Mouse (Mus musculus) gastrocnemius, postnatal 10 days (tissue): Measurements from ENCODE around the gene Tex264. TPM values are rescaled to one million over a fixed set of nuclear protein-coding genes. Genes with fewer than 3 reads are reported as not detected.
A peak's percentile ranks its signal among the peaks of the same experiment; 100 is the strongest.

Experiments used
- DNase-seq: peaks from one replicate; pipeline ENCODE4 v3.0.0; 2021; ENCODE audit warnings: mixed read lengths
- long read RNA-seq, 2 experiments: library from polyadenylated mRNA; stranded (forward); transcript quantifications; one replicate each; pipeline ENCODE4 v2.0.0; 2021
- total RNA-seq, 2 experiments: library from RNA; stranded (reverse); gene quantifications; 2 replicates each; pipeline ENCODE4 v1.2.3; 2021

The Tex264 gene
- 10 to 100 TPM; 18.9 to 21.7 TPM for total RNA-seq
- long read RNA-seq, experiment 1, transcript Tex264-202 (6 exons, 1,896 nt) = major isoform, 8 of 25 reads
- long read RNA-seq, experiment 1, transcript Tex264-201 (6 exons, 1,391 nt) = major isoform, 8 of 25 reads
- long read RNA-seq, experiment 1, partial matches to known transcripts = 2 of 25 reads
- long read RNA-seq, experiment 1, other reads (novel, unspliced or antisense) = 3 of 25 reads
- long read RNA-seq, experiment 2, transcript Tex264-201 (6 exons, 1,391 nt) = major isoform, 11 of 18 reads
- long read RNA-seq, experiment 2, partial matches to known transcripts = 0 of 18 reads
- long read RNA-seq, experiment 2, other reads (novel, unspliced or antisense) = 0 of 18 reads

GRCm38 (mm10) chr9:106685249-106686101, at the start of gene Tex264:
TSS of gene Tex264 (minus strand) at chr9:106685927.
- DNase-seq = peak; percentile 79

DNA sequence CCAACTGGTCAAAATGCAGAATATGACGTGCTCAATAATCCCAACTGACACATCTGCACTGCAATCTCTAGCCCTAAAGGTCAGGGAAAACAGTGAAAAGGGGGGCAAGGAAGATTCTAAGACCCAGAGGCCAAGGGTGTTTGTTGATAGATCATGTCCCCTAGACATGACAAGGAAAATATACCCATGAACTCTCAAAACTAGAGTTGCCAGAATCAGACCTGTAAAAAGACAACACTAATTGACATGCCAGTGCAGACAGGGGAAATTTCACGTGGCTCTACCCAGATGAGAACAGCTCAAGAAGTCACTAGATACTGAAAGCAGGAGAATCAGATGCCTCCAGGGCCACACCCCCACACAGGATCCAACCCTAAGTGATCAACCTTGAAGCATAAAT, 48.0 kb upstream of the Tex264 start:
- DNase-seq = no peak

GRCm38 (mm10) chr9:106729416-106729815, 43.7 kb upstream of the Tex264 start:
- no peak for DNase-seq

- DNase-seq = no peak
These were observed 41.2 kb upstream of the Tex264 start for GRCm38 (mm10) chr9:106726891-106727290.

DNA sequence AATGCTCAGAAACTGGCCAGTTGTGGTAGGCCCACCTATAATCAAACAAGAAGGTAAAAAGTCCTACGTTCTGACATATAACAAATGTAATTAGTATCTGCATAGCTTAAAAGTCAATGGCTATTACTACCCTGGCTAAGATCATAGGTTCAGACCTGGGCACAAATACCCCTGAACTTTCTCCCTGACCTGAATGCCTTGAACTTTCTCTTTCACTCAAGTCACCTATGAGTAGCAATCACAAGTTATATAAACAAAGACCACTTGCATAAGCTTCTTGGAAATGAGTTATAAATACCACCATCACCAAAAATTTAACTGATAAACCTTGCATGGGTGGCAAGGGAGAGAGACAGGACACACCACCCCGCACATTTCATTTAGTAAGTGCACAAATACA, 39.7 kb upstream of the Tex264 start:
- DNase-seq = no peak

DNA sequence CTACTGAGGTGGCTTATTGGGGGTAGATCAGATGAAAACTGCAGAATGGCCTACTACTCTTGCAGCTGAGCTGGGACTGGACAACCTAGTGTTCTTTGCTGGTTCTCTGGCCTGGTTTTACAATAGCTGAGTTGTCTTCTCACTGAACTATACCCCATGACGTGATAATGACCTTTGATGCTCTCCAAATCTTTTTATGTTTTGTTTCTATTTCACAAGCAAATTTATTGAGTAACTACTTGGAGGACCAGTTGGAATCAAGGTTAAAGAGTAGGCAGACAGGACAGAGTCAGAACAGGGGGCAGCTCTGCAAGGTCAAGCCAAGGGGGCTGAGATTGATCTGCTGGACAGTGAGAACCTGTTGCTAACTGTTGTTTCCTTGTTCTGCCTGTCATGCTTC, 39.1 kb upstream of the Tex264 start:
- no peak for DNase-seq

- no peak for DNase-seq
These were observed 31.0 kb upstream of the Tex264 start for GRCm38 (mm10) chr9:106716729-106717128.

DNA sequence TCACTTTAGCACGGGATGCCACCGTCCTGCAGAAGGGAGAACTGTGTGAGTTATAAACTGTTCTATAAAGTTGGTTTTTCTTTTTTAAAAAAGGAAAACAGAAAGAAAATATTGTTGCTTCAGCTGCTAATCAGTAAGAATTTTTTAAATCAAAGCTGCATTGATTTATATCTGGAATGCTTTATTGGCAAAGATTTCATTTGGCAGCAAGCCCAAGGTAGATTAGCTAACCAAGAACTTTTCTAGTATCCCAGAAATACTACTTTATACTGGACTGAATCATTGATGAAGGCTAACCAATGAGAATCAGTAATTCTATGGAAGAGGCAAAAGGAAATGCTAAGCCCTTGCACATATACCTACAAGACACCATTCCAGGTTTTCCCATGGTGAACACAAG, 30.5 kb upstream of the Tex264 start:
- no peak for DNase-seq

- DNase-seq = no peak
These were observed 26.7 kb upstream of the Tex264 start for GRCm38 (mm10) chr9:106712470-106712869.

DNA sequence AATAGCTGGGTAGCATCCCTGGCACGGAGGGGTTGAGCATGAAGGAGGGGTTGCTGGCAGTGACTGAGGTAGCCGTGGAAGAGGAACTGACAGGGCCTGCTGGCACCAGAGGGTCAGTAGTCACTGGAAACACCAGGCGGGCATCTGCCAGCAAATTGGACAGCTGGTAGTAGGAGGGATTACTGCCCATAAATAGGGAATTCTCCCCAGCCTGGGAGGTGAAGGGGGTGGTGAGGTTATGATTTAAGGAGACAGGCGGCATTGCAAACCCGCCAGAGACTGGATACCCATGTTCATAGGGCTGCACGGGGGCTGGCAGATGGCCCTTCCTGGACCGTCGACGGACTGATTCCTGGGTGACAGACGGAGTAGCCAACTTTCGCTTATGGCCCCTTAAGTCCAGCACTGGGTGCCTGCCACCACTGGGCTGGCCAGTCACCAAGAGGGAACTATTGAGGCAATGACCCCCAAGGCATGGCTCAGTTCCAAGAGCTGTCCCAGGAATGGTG, 7.3 kb upstream of the Tex264 start:
- peak; percentile 44 for DNase-seq

DNA sequence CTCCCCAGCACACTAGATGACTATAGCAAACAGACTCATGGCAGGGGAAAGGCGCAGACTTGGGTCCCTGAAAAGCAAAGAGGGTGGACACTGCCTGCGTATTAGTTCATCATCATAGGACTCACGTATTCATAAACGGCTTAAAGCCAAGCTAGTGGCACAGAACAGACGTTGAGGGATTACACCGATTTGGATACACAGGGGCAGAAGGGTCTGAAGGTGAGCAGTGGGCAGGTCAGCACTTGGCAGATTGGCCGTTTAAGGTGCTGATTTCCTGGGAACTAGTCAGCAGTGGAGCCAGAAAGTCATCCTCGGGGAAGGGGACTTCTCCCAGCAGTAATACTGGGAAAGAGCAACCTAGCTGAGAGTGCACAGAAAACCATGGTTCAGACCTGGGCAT, 3.1 kb upstream of the Tex264 start:
- no peak for DNase-seq

- peak; percentile 69 for DNase-seq
These were observed 1.4 kb upstream of the Tex264 start for GRCm38 (mm10) chr9:106686983-106687650.

GRCm38 (mm10) chr9:106684918-106685248, 844 bp downstream of the Tex264 start:
- no peak for DNase-seq

DNA sequence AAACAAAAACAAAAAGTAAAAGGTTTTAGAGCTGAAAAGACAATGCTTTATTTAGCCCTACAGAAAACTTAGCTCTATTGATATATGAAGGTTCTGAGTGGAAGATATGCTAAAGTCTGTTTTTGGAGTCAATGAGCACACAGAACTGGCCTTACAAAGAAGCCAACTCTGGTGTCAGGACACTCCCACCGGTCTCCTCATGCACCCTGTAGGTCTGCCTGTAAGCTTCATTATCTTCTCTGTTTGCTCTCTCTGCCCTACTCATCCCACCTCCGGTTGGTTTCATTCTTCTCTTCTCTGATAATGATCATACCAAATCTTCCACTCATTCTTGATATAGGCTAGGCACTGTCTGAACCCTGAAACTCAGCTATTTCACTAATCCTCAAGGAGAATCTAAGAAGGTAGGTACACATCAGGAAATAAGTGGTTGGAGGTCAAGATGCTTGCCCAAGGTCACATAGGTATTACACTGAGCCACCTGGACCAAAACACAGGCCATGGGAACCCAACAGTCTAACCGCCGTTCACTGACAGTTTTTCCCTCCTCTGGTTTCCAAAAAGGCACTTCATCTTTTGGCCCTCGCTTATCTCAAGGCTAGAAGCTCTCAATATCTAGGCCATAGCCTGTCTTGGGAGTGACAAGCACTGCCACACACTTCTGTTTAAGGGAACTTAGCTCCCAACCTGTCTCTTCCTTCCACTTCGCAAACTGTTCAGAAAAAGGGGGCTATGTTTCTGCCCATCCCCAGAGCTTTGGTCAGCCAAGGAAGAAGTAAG, 1.4 kb downstream of the Tex264 start:
- DNase-seq = no peak

GRCm38 (mm10) chr9:106681026-106681425, 4.7 kb downstream of the Tex264 start:
- no peak for DNase-seq

GRCm38 (mm10) chr9:106678242-106678641, 7.5 kb downstream of the Tex264 start:
- no peak for DNase-seq

- DNase-seq = no peak
These were observed 8.0 kb downstream of the Tex264 start for GRCm38 (mm10) chr9:106677702-106678101.

DNA sequence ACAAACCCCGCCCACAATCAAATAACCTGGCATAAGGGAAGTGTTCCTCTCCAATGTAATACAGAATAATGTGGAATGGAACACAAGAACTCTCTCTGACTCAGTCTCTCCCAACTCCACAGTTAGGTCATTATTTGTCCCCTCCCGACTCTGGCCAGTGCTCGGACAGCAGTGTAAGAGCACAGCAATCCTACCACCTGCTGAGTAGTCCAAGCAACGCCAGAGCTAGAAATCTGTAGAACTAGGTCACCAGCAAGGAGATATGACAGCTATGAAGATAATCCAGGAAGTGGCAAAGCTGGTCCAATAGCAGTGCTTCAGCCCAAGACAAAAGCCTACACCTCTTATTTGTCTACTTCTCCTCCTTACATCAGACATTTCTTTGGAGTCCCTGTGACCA, 9.2 kb downstream of the Tex264 start:
- no peak for DNase-seq

GRCm38 (mm10) chr9:106675965-106676364, 9.8 kb downstream of the Tex264 start:
- DNase-seq = no peak

DNA sequence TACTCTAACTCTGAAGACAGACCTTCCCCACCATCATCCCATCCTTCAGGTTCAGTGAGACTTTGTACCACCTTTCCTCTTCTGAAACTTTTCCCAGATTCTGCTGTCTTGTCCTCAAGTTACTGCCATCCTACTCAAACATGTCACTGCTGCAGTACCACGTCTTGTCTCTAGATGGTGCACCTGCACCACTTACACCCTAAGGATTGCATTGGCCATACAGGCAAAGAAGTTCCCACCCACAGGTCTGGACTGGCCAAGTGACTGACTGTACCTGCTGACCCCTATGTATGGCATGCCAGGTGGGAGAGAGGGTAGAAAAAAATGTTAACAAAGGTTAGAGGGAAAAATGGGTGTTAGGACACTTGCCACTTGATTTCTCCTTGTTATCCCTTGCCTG, 10.2 kb downstream of the Tex264 start:
- peak; percentile 79 for DNase-seq

- no peak for DNase-seq
These were observed 11.9 kb downstream of the Tex264 start for GRCm38 (mm10) chr9:106673860-106674259.

DNA sequence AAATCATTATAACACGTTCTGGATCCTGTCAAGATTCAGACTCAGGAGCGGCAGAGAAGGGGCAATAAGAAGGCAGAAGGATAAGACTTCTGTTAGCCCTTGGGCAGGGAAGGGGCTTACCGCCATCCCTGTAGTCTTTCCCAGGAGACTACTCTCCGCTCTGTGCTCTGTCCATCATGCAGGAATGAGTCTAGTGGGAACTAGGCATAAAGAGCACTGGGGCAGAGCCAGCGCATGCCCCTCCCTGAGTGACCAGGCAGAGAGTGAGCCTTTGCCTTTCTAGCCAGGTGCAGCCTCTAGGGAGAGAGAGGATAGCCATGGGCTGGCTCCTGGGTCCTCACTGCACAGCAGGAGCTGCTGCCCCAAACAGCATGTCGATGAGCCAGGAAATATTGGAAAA, 20.9 kb downstream of the Tex264 start:
- DNase-seq = no peak
